Mouse (Mus musculus) intestine, postnatal 0 days (tissue): Measurements from ENCODE around the gene Galns. TPM values are rescaled to one million over a fixed set of nuclear protein-coding genes. Genes with fewer than 3 reads are reported as not detected.
A peak's percentile ranks its signal among the peaks of the same experiment; 100 is the strongest.

Experiments
- ATAC-seq: fragments of 200-750 bp; cut with Nextera tagmentation; 2 replicates; pipeline ENCODE4 v1.8.0; 2017; ENCODE audit warnings: mild to moderate bottlenecking, moderate TSS enrichment, moderate library complexity
- H3K27ac ChIP-seq: fragments of 300-500 bp; sonication (generic); 2 replicates; pipeline ENCODE4 v1.5.1; 2014; ENCODE audit warnings: mild to moderate bottlenecking, low read depth, low read length, moderate library complexity
- H3K27me3 ChIP-seq: fragments of 300-500 bp; sonication (generic); replicated peaks from 2 replicates; pipeline ENCODE4 v1.6.1; 2014; ENCODE audit warnings: low read length, mixed read lengths; ENCODE audit not compliant: control insufficient read depth, insufficient read depth
- H3K36me3 ChIP-seq: fragments of 300-500 bp; sonication (generic); 2 replicates; pipeline ENCODE4 v1.6.1; 2014; ENCODE audit warnings: mild to moderate bottlenecking, moderate library complexity; ENCODE audit not compliant: control insufficient read depth, insufficient read depth
- H3K4me1 ChIP-seq: fragments of 300-500 bp; sonication (generic); replicated peaks from 2 replicates; pipeline ENCODE4 v1.6.1; 2014; ENCODE audit warnings: antibody characterized with exemption, low read length, mixed read lengths; ENCODE audit not compliant: control insufficient read depth, insufficient read depth
- H3K4me2 ChIP-seq: fragments of 300-500 bp; sonication (generic); replicated peaks from 2 replicates; pipeline ENCODE4 v1.6.1; 2014; ENCODE audit warnings: low read depth, mild to moderate bottlenecking, moderate library complexity
- H3K4me3 ChIP-seq: fragments of 300-500 bp; sonication (generic); 2 replicates; pipeline ENCODE4 v1.5.1; 2014; ENCODE audit warnings: low read depth, low read length
- H3K9ac ChIP-seq: fragments of 300-500 bp; sonication (generic); 2 replicates; pipeline ENCODE4 v1.6.1; 2014; ENCODE audit warnings: mild to moderate bottlenecking, low read depth, low read length
- H3K9me3 ChIP-seq: fragments of 300-500 bp; sonication (generic); 2 replicates; pipeline ENCODE4 v1.6.1; 2016; ENCODE audit warnings: mixed run types; ENCODE audit not compliant: control insufficient read depth
- CTCF ChIP-seq: sonication (generic); IDR thresholded peaks from 2 replicates; pipeline ENCODE4 v1.5.1; 2016; ENCODE audit warnings: low read depth, mild to moderate bottlenecking, control low read depth, antibody characterized with exemption, moderate library complexity
- WGBS: fragments of 180-500 bp; shearing (Covaris S2); extraction: QIAGEN DNeasy Blood & Tissue Kit; methylation state at CpG from one replicate; pipeline ENCODE4 v1.1.7; 2014; 5-methylcytosine and 5-hydroxymethylcytosine counted together
- polyA plus RNA-seq: library from polyadenylated mRNA; unstranded; fragments of >200 nt; fragmentation: Nextera tagmentation; extraction: Ambion mirVana; gene quantifications from 2 replicates; pipeline ENCODE4 v1.2.1, GENCODE M21; 2015

Galns gene
- polyA plus RNA-seq, 1 experiment from 2014 or later, result 58.1 TPM

GRCm38 (mm10) chr8:122626896-122627295 is 15.6 kb upstream of the Galns start:
- no peak for ATAC-seq
- WGBS, result 79% methylated on average over 2 of the region's 2 CpGs

GRCm38 (mm10) chr8:122625811-122626210 is 14.5 kb upstream of the Galns start:
- WGBS, result 65% methylated on average over 9 of the region's 9 CpGs
- no peak for TF ChIP-seq CTCF
- Histone ChIP-seq H3K27me3 (no peaks in the 10 kb centered on the region), H3K9ac (no peak overlapping the region), H3K9me3 (no peaks in the 10 kb centered on the region), H3K27ac (no peak overlapping the region), H3K4me1 (peaks cover 6% of the 10 kb centered on the region), H3K4me3 (no peak overlapping the region), H3K4me2 (no peak overlapping the region), H3K36me3 (no peaks in the 10 kb centered on the region)
- no peak for ATAC-seq

More at GRCm38 (mm10) chr8:122626896-122627295, 15.6 kb upstream of the Galns start:
- TF ChIP-seq CTCF, result no peak
- no peak overlapping the region for H3K4me3 ChIP-seq
- no peak overlapping the region for H3K9ac ChIP-seq
- no peaks in the 10 kb centered on the region for H3K36me3 ChIP-seq
- no peak overlapping the region for H3K4me2 ChIP-seq
- H3K9me3 ChIP-seq, result no peaks in the 10 kb centered on the region
- peaks cover 6% of the 10 kb centered on the region for H3K4me1 ChIP-seq
- no peaks in the 10 kb centered on the region for H3K27me3 ChIP-seq
- H3K27ac ChIP-seq, result no peak overlapping the region

- H3K4me2 ChIP-seq, result no peak overlapping the region
- H3K4me1 ChIP-seq, result peaks cover 6% of the 10 kb centered on the region
- H3K27me3 ChIP-seq, result no peaks in the 10 kb centered on the region
- no peaks in the 10 kb centered on the region for H3K9me3 ChIP-seq
- H3K27ac ChIP-seq, result no peak overlapping the region
- H3K36me3 ChIP-seq, result no peaks in the 10 kb centered on the region
- no peak for ATAC-seq
- no peak overlapping the region for H3K9ac ChIP-seq
- peak; percentile 54 for TF ChIP-seq CTCF
- H3K4me3 ChIP-seq, result no peak overlapping the region
- WGBS, result 76% methylated on average over 5 of the region's 5 CpGs
Measured at GRCm38 (mm10) chr8:122624653-122625052, 13.4 kb upstream of the Galns start.

- no peak overlapping the region for H3K9ac ChIP-seq
- 86% methylated on average over 17 of the region's 17 CpGs for WGBS
- no peak for TF ChIP-seq CTCF
Measured at GRCm38 (mm10) chr8:122623844-122624642, 12.8 kb upstream of the Galns start.

GRCm38 (mm10) chr8:122622727-122623126 is 11.5 kb upstream of the Galns start, which contains the start of gene Pabpn1l:
TSS of gene Pabpn1l (minus strand) at chr8:122622739.
- Histone ChIP-seq H3K27me3 (no peaks in the 10 kb centered on the region), H3K9me3 (no peaks in the 10 kb centered on the region), H3K4me2 (no peak within 1 kb of the TSS), H3K27ac (no peak within 1 kb of the TSS), H3K9ac (no peak within 1 kb of the TSS), H3K4me3 (no peak within 1 kb of the TSS), H3K36me3 (no peaks in the 10 kb centered on the region), H3K4me1 (peaks cover 6% of the 10 kb centered on the region)
- no peak for TF ChIP-seq CTCF
- ATAC-seq, result no peak
- 41% methylated on average over 6 of the region's 6 CpGs for WGBS

More at GRCm38 (mm10) chr8:122623844-122624642, 12.8 kb upstream of the Galns start:
- Histone ChIP-seq H3K27ac (no peak overlapping the region), H3K27me3 (no peaks in the 10 kb centered on the region), H3K4me3 (no peak overlapping the region), H3K9me3 (no peaks in the 10 kb centered on the region), H3K4me2 (no peak overlapping the region), H3K4me1 (peaks cover 6% of the 10 kb centered on the region), H3K36me3 (no peaks in the 10 kb centered on the region)
- no peak for ATAC-seq

GRCm38 (mm10) chr8:122620446-122620845 is 9.2 kb upstream of the Galns start:
- Histone ChIP-seq H3K9ac (no peak overlapping the region), H3K9me3 (no peaks in the 10 kb centered on the region), H3K4me1 (peaks cover 6% of the 10 kb centered on the region), H3K4me3 (no peak overlapping the region), H3K36me3 (peaks cover 8% of the 10 kb centered on the region; the same call in 1 of the 2 replicates), H3K27ac (no peak overlapping the region), H3K27me3 (no peaks in the 10 kb centered on the region), H3K4me2 (no peak overlapping the region)
- 46% methylated on average over 5 of the region's 5 CpGs for WGBS
- ATAC-seq, result no peak
- TF ChIP-seq CTCF, result no peak
